Mouse (Mus musculus) lung, embryonic 14.5 days (tissue): ENCODE results near the gene Cmah. TPM values are rescaled to one million over a fixed set of nuclear protein-coding genes. Genes with fewer than 3 reads are reported as not detected.

Experiments used
- ATAC-seq: fragments of 200-750 bp; cut with Nextera tagmentation; 2 replicates; pipeline ENCODE4 v1.8.0; 2017; ENCODE audit warnings: mild to moderate bottlenecking, moderate TSS enrichment, moderate library complexity; ENCODE audit not compliant: insufficient read depth
- DNase-seq: peaks from one replicate; pipeline ENCODE4 v3.0.0-alpha.2; 2015
- H3K27ac ChIP-seq: fragments of 300-500 bp; sonication (generic); 2 replicates; pipeline ENCODE4 v1.5.1; 2014; ENCODE audit warnings: low read depth, mild to moderate bottlenecking, moderate library complexity
- H3K27me3 ChIP-seq: fragments of 300-500 bp; sonication (generic); 2 replicates; pipeline ENCODE4 v1.6.1; 2014; ENCODE audit warnings: low read length, control low read depth; ENCODE audit not compliant: insufficient read depth
- H3K36me3 ChIP-seq: fragments of 300-500 bp; sonication (generic); 2 replicates; pipeline ENCODE4 v1.6.1; 2014; ENCODE audit warnings: control low read depth; ENCODE audit not compliant: insufficient read depth
- H3K4me1 ChIP-seq: fragments of 300-500 bp; sonication (generic); 2 replicates; pipeline ENCODE4 v1.6.1; 2014; ENCODE audit warnings: antibody characterized with exemption, control low read depth; ENCODE audit not compliant: insufficient read depth
- H3K4me2 ChIP-seq: fragments of 300-500 bp; sonication (generic); 2 replicates; pipeline ENCODE4 v1.6.1; 2014; ENCODE audit warnings: mild to moderate bottlenecking
- H3K4me3 ChIP-seq: fragments of 300-500 bp; sonication (generic); 2 replicates; pipeline ENCODE4 v1.5.1; 2014; ENCODE audit warnings: low read depth, low read length
- H3K9ac ChIP-seq: fragments of 300-500 bp; sonication (generic); 2 replicates; pipeline ENCODE4 v1.6.1; 2014
- H3K9me3 ChIP-seq: fragments of 300-500 bp; sonication (generic); 2 replicates; pipeline ENCODE4 v1.6.1; 2016; ENCODE audit warnings: low read depth, low read length, control low read depth
- CTCF ChIP-seq: IDR thresholded peaks from 2 replicates; pipeline ENCODE4 v1.5.1; 2016; ENCODE audit warnings: antibody characterized with exemption, low read depth
- WGBS: fragments of 180-500 bp; shearing (Covaris S2); extraction: QIAGEN DNeasy Blood & Tissue Kit; methylation state at CpG from one replicate; pipeline ENCODE4 v1.1.7; 2014; 5-methylcytosine and 5-hydroxymethylcytosine counted together
- polyA plus RNA-seq: library from polyadenylated mRNA; unstranded; fragments of >200 nt; fragmentation: Nextera tagmentation; extraction: Ambion mirVana; gene quantifications from 2 replicates; pipeline ENCODE4 v1.2.1, GENCODE M21; 2014

The Cmah gene
- polyA plus RNA-seq, 1 experiment from 2014 or later, result 0.74 TPM

GRCm38 (mm10) chr13:24443763-24444347 lies 116.7 kb downstream of the Cmah start:
- H3K4me3 ChIP-seq, result no peak overlapping the region
- ATAC-seq, result peak; percentile 26; the same call in 1 of the 2 replicates
- H3K36me3 ChIP-seq, result no peaks in the 10 kb centered on the region
- no peak for TF ChIP-seq CTCF
- peak; percentile 55 for DNase-seq
- H3K9me3 ChIP-seq, result no peaks in the 10 kb centered on the region
- WGBS, result 61% methylated on average over 4 of the region's 4 CpGs
- peaks cover 8% of the 10 kb centered on the region; the same call in 1 of the 2 replicates for H3K4me1 ChIP-seq
- no peak overlapping the region for H3K9ac ChIP-seq
- peak overlapping the region; percentile 55; the same call in 1 of the 2 replicates for H3K27ac ChIP-seq
- no peak overlapping the region for H3K4me2 ChIP-seq
- no peaks in the 10 kb centered on the region for H3K27me3 ChIP-seq

GRCm38 (mm10) chr13:24444709-24445108 lies 117.5 kb downstream of the Cmah start:
- ATAC-seq (peak; percentile 50; the same call in 1 of the 2 replicates), DNase-seq (peak; percentile 76)
- Histone ChIP-seq H3K4me2 (no peak overlapping the region), H3K4me1 (peaks cover 8% of the 10 kb centered on the region; the same call in 1 of the 2 replicates), H3K27me3 (no peaks in the 10 kb centered on the region), H3K36me3 (no peaks in the 10 kb centered on the region), H3K4me3 (no peak overlapping the region), H3K9ac (no peak overlapping the region), H3K27ac (peak overlapping the region; percentile 55; the same call in 1 of the 2 replicates), H3K9me3 (no peaks in the 10 kb centered on the region)
- WGBS, result 25% methylated on average over 4 of the region's 4 CpGs
- no peak for TF ChIP-seq CTCF

GRCm38 (mm10) chr13:24445166-24445565 lies 118.0 kb downstream of the Cmah start:
- no peak for TF ChIP-seq CTCF
- H3K27me3 ChIP-seq, result no peaks in the 10 kb centered on the region
- no peak for ATAC-seq
- no peak overlapping the region for H3K4me3 ChIP-seq
- H3K27ac ChIP-seq, result no peak overlapping the region
- peaks cover 8% of the 10 kb centered on the region; the same call in 1 of the 2 replicates for H3K4me1 ChIP-seq
- no peak for DNase-seq
- H3K9me3 ChIP-seq, result no peaks in the 10 kb centered on the region
- H3K36me3 ChIP-seq, result no peaks in the 10 kb centered on the region
- 80% methylated on average over 3 of the region's 3 CpGs for WGBS
- no peak overlapping the region for H3K4me2 ChIP-seq
- no peak overlapping the region for H3K9ac ChIP-seq

- no peak overlapping the region for H3K4me3 ChIP-seq
- H3K9ac ChIP-seq, result no peak overlapping the region
- no peaks in the 10 kb centered on the region for H3K36me3 ChIP-seq
- no peak for TF ChIP-seq CTCF
- peaks cover 8% of the 10 kb centered on the region; the same call in 1 of the 2 replicates for H3K4me1 ChIP-seq
- DNase-seq (no peak), ATAC-seq (no peak)
- H3K4me2 ChIP-seq, result no peak overlapping the region
- 71% methylated on average over 4 of the region's 4 CpGs for WGBS
- H3K27ac ChIP-seq, result no peak overlapping the region
- no peaks in the 10 kb centered on the region for H3K9me3 ChIP-seq
- H3K27me3 ChIP-seq, result no peaks in the 10 kb centered on the region
These were observed 118.9 kb downstream of the Cmah start for GRCm38 (mm10) chr13:24446081-24446480.

GRCm38 (mm10) chr13:24447043-24447442 lies 119.8 kb downstream of the Cmah start:
- Histone ChIP-seq H3K4me2 (no peak overlapping the region), H3K27ac (no peak overlapping the region; the same call in 1 of the 2 replicates), H3K9me3 (no peaks in the 10 kb centered on the region), H3K36me3 (no peaks in the 10 kb centered on the region), H3K9ac (no peak overlapping the region), H3K27me3 (no peaks in the 10 kb centered on the region), H3K4me3 (no peak overlapping the region), H3K4me1 (peaks cover 8% of the 10 kb centered on the region; the same call in 1 of the 2 replicates)
- TF ChIP-seq CTCF, result no peak
- peak; percentile 49 for DNase-seq
- peak; percentile 60; the same call in 1 of the 2 replicates for ATAC-seq
- WGBS, result 12% methylated on average over 5 of the region's 5 CpGs

GRCm38 (mm10) chr13:24448578-24448977 lies 121.4 kb downstream of the Cmah start:
- Histone ChIP-seq H3K27ac (no peak overlapping the region), H3K4me1 (peaks cover 5% of the 10 kb centered on the region; the same call in 1 of the 2 replicates), H3K4me3 (no peak overlapping the region), H3K27me3 (no peaks in the 10 kb centered on the region), H3K4me2 (no peak overlapping the region), H3K36me3 (no peaks in the 10 kb centered on the region), H3K9ac (no peak overlapping the region), H3K9me3 (no peaks in the 10 kb centered on the region)
- 55% methylated on average over 6 of the region's 6 CpGs for WGBS
- DNase-seq (no peak), ATAC-seq (no peak)
- no peak for TF ChIP-seq CTCF

GRCm38 (mm10) chr13:24451455-24451854 lies 124.3 kb downstream of the Cmah start:
- Histone ChIP-seq H3K27ac (no peak overlapping the region), H3K27me3 (no peaks in the 10 kb centered on the region), H3K4me2 (no peak overlapping the region), H3K4me3 (no peak overlapping the region), H3K36me3 (no peaks in the 10 kb centered on the region), H3K9ac (no peak overlapping the region), H3K4me1 (no peaks in the 10 kb centered on the region), H3K9me3 (no peaks in the 10 kb centered on the region)
- 73% methylated on average over 2 of the region's 2 CpGs for WGBS
- no peak for TF ChIP-seq CTCF
- DNase-seq (no peak), ATAC-seq (no peak)
